Mouse (Mus musculus) liver, embryonic 13.5 days (tissue): ENCODE measurements at regions not wholly inside any gene's neighbourhood (a gene's known extent, or its start where the extent isn't known, plus 50 kb on each side); places are given as distances from the start of the nearest gene placed in this dataset.

Experiments
- ATAC-seq: fragments of 200-750 bp; cut with Nextera tagmentation; 2 replicates; pipeline ENCODE4 v1.8.0; 2017; ENCODE audit warnings: low read depth, mild to moderate bottlenecking, moderate number of reproducible peaks, moderate library complexity
- DNase-seq: peaks from one replicate; pipeline ENCODE4 v3.0.0; 2022
- H3K27ac ChIP-seq: fragments of 300-500 bp; sonication (generic); 2 replicates; pipeline ENCODE4 v1.5.1; 2015; ENCODE audit warnings: moderate library complexity, mild to moderate bottlenecking, inconsistent platforms
- H3K27me3 ChIP-seq: fragments of 300-500 bp; sonication (generic); 2 replicates; pipeline ENCODE4 v1.6.1; 2015; ENCODE audit warnings: mild to moderate bottlenecking, inconsistent platforms
- H3K36me3 ChIP-seq: fragments of 300-500 bp; sonication (generic); 2 replicates; pipeline ENCODE4 v1.6.1; 2015; ENCODE audit warnings: mild to moderate bottlenecking, inconsistent platforms
- H3K4me1 ChIP-seq: fragments of 300-500 bp; sonication (generic); replicated peaks from 2 replicates; pipeline ENCODE4 v1.6.1; 2015; ENCODE audit warnings: inconsistent platforms
- H3K4me2 ChIP-seq: fragments of 300-500 bp; sonication (generic); 2 replicates; pipeline ENCODE4 v1.6.1; 2015; ENCODE audit warnings: inconsistent platforms, mild to moderate bottlenecking, moderate library complexity
- H3K4me3 ChIP-seq: fragments of 300-500 bp; sonication (generic); replicated peaks from 2 replicates; pipeline ENCODE4 v1.5.1; 2015; ENCODE audit warnings: mild to moderate bottlenecking, inconsistent platforms
- H3K9ac ChIP-seq: fragments of 300-500 bp; sonication (generic); 2 replicates; pipeline ENCODE4 v1.6.1; 2015; ENCODE audit warnings: mild to moderate bottlenecking, inconsistent platforms
- H3K9me3 ChIP-seq: fragments of 300-500 bp; sonication (generic); replicated peaks from 2 replicates; pipeline ENCODE4 v1.6.1; 2016; ENCODE audit warnings: inconsistent platforms
- WGBS: fragments of 180-500 bp; shearing (Covaris S2); methylation state at CpG from one replicate; pipeline ENCODE4 v1.1.7; 2015; ENCODE audit not compliant: insufficient replicate concordance; 5-methylcytosine and 5-hydroxymethylcytosine counted together

DNA sequence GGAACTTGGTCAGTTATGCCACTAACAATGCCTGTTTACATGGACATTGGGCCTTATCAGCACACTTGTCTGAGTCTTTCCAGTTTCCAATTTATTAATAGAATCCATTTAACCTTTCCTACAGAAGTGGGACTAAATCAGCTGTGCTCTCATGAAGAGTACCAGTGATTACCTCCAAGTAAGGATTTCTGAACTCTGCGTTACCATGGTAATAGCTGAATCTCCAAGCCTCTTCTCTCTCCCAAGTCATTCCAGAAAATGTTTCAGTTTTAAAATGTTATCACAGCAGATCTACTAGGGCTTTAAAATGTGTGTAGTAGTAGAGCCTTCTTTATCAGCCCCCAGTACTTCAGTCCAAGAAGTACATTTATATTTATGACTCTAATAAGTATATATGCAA lies 807.9 kb downstream of the Efnb2 start:
- Histone ChIP-seq H3K9ac (no peak overlapping the region), H3K4me2 (no peak overlapping the region), H3K9me3 (no peaks in the 10 kb centered on the region), H3K4me3 (no peak overlapping the region), H3K27me3 (no peaks in the 10 kb centered on the region), H3K4me1 (no peaks in the 10 kb centered on the region), H3K36me3 (no peaks in the 10 kb centered on the region), H3K27ac (no peak overlapping the region)
- WGBS, result 78% methylated on average over 1 of the region's 1 CpGs
- DNase-seq (no peak), ATAC-seq (no peak)

DNA sequence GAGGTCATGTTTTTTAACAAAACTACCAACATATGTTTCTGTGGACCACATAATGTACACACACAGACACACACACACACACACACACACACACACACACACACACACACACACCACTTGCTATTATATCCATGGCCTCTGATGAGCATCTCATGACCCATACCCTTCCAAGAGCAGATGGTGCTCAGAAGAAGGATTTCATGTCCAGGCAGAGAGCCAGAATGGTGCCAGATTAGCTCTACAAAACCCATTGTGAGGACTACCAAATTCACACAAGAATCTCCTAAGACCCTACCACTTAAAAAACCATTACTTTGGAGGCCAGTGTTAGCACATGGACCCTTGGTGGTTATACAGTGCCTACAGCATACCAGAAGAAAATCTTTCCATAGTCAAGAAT lies 810.5 kb downstream of the Efnb2 start:
- DNase-seq (no peak), ATAC-seq (no peak)
- no peak overlapping the region for H3K9ac ChIP-seq
- no peaks in the 10 kb centered on the region for H3K9me3 ChIP-seq
- no peaks in the 10 kb centered on the region for H3K36me3 ChIP-seq
- H3K4me1 ChIP-seq, result no peaks in the 10 kb centered on the region
- H3K27ac ChIP-seq, result no peak overlapping the region
- no peaks in the 10 kb centered on the region for H3K27me3 ChIP-seq
- H3K4me2 ChIP-seq, result no peak overlapping the region
- no peak overlapping the region for H3K4me3 ChIP-seq

DNA sequence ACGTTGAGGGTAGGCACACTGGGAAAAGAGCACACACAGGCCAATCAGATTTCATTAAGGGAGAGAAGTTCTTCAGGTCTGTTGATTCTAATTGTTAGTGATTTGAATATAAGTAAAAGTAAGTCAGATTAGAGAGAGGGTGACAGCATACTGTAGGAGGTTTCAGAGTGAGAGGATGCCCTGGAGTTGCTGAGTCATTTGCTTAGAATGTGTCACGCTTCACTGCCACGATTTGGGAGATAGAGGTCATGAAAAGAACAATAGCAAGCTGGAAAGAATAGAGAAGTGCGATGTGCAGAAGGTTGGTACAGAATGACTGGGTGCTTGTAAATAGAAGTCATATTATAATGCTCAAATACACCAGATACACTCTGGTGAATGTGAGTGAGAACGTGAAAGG lies 829.1 kb downstream of the Efnb2 start:
- ATAC-seq, result no peak
- Histone ChIP-seq H3K27me3 (no peaks in the 10 kb centered on the region), H3K9ac (no peak overlapping the region), H3K27ac (no peak overlapping the region), H3K4me3 (no peak overlapping the region), H3K4me1 (no peaks in the 10 kb centered on the region), H3K4me2 (no peak overlapping the region), H3K36me3 (no peaks in the 10 kb centered on the region), H3K9me3 (no peaks in the 10 kb centered on the region)
- WGBS, result 53% methylated on average over 5 of the region's 5 CpGs
- no peak for DNase-seq

DNA sequence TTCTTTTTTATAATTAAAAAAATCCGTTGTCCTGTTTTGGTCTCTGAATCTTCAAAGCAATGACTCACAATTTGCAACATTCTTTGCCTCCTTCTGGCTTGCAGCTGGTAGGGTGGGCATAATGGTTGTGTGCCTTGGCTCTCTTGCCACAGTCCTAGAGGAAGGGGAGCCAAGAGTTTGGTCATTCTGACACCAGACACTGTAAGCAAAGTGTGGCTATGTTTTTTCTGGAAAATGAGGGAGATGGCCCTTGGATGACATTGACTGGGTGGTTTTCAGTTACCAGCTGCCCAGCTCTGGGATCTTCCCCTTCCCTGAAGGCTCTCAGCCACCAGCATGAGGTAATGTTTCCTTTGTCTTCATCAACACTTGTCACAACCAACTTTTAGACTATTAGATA lies 833.2 kb downstream of the Efnb2 start:
- ATAC-seq, result no peak
- no peaks in the 10 kb centered on the region for H3K36me3 ChIP-seq
- H3K9me3 ChIP-seq, result no peaks in the 10 kb centered on the region
- WGBS, result 55% methylated on average over 1 of the region's 1 CpGs
- H3K4me1 ChIP-seq, result no peaks in the 10 kb centered on the region
- H3K9ac ChIP-seq, result no peak overlapping the region
- H3K4me3 ChIP-seq, result no peak overlapping the region
- no peak overlapping the region for H3K4me2 ChIP-seq
- no peaks in the 10 kb centered on the region for H3K27me3 ChIP-seq
- no peak overlapping the region for H3K27ac ChIP-seq
- no peak for DNase-seq

DNA sequence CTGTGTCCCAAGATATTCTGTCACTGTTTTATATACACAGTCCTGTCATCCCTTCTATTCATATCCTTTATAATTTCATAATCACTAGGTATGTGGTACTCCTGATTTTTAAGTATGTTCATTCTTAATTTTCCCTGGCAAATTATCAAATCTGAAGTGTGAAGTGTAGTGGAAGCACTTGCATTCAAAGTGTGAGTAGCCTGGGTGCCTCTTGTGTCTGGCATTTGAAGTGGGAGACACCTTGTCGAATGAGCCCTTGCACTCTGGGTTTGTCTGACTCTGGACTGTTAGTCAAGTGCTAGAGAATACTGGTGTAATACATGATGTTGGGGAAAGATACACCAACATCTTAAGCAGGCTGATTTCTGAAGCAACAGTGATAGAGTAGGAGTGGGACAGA lies 852.6 kb downstream of the Efnb2 start:
- ATAC-seq, result no peak
- DNase-seq, result no peak
- Histone ChIP-seq H3K27me3 (no peaks in the 10 kb centered on the region), H3K4me3 (no peak overlapping the region), H3K27ac (no peak overlapping the region), H3K9ac (no peak overlapping the region), H3K36me3 (no peaks in the 10 kb centered on the region), H3K4me2 (no peak overlapping the region), H3K4me1 (no peaks in the 10 kb centered on the region), H3K9me3 (no peaks in the 10 kb centered on the region)
- WGBS, result 50% methylated on average over 1 of the region's 1 CpGs

DNA sequence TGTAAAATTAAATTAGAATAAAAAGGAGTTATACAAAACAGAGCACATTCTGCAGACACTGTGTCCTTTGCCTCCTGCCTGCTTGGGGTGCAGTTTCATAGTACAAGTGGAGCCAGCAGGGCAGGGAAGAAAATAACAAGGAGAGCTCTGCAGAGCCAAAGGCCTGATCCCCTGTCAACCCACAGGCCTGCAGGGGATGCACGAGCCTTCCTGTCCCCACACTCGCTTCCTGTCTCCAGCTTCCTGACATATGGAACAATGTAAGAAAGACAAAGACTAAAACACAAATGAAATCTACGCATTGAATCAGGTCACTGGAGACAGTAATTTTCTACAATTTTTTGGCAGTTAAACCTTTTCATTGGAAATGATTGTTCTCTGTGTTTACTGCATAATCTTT lies 861.8 kb downstream of the Efnb2 start:
- Histone ChIP-seq H3K36me3 (no peaks in the 10 kb centered on the region), H3K9ac (no peak overlapping the region), H3K4me1 (no peaks in the 10 kb centered on the region), H3K4me3 (no peak overlapping the region), H3K27ac (no peak overlapping the region), H3K27me3 (no peaks in the 10 kb centered on the region), H3K9me3 (no peaks in the 10 kb centered on the region), H3K4me2 (no peak overlapping the region)
- WGBS, result 44% methylated on average over 3 of the region's 3 CpGs
- DNase-seq (no peak), ATAC-seq (no peak)

DNA sequence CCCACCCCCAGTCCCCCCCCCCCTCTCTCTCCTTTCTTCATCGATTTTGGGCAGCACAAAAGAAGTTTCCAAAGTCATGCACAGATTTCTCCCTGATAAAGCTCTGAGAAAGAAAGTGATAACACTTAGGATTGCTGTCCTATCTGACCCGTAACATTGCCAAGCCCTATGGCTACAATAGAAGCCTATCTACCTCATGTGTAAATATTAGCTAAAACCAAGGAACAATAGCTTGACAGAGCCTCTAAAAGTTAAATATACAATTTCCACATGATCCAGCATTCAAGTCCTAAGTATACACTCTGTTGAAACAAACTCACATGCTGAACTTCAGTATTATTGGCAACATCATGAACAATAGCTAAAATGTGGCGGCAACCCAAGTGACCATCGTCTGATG lies 864.9 kb downstream of the Efnb2 start:
- ATAC-seq (no peak), DNase-seq (no peak)
- no peak overlapping the region for H3K4me3 ChIP-seq
- no peaks in the 10 kb centered on the region for H3K9me3 ChIP-seq
- H3K27ac ChIP-seq, result no peak overlapping the region
- no peaks in the 10 kb centered on the region for H3K27me3 ChIP-seq
- no peaks in the 10 kb centered on the region for H3K4me1 ChIP-seq
- no peaks in the 10 kb centered on the region for H3K36me3 ChIP-seq
- 55% methylated on average over 4 of the region's 4 CpGs for WGBS
- H3K9ac ChIP-seq, result no peak overlapping the region
- H3K4me2 ChIP-seq, result no peak overlapping the region

DNA sequence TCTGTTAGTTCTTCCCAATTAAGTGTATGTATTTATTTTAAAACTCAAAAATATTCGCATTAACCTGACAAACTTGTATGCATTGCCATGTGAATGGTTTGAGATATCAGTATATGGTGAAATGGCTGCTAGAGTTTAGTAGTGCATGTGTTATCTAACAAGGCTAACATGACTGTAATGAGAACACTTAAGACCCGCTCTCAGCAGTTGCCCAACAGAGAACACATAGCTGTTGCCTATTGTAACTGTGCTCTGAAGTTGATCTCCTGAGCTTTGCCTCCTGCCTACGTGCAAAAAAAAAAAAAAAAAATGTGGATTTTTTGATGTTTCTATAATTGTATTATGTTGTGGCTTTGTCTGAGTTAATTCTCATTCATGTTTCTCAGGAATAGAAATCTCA lies 897.2 kb downstream of the Efnb2 start:
- no peaks in the 10 kb centered on the region for H3K4me1 ChIP-seq
- no peak for ATAC-seq
- 59% methylated on average over 3 of the region's 3 CpGs for WGBS
- no peaks in the 10 kb centered on the region for H3K36me3 ChIP-seq
- H3K4me2 ChIP-seq, result no peak overlapping the region
- H3K4me3 ChIP-seq, result no peak overlapping the region
- DNase-seq, result no peak
- H3K9ac ChIP-seq, result no peak overlapping the region
- no peak overlapping the region for H3K27ac ChIP-seq
- no peaks in the 10 kb centered on the region for H3K27me3 ChIP-seq
- no peaks in the 10 kb centered on the region for H3K9me3 ChIP-seq

DNA sequence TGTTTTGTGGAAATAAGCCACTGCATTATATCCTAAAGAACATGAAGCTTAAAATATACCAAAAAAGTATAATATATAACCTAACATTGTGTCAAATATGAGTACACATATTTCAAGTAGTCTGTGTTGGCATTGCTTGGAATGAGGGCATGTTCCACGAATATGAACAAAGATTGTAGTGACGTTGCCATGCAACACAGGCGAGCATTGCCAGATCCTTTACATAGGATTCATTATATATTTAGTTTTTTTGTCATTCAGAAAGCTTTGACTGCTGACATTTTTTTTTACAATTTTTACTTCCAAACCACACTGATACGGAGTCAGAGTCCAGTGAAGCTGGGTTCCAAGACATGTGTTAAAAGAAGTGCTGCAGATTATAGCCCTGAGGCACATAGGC lies 900.1 kb downstream of the Efnb2 start:
- ATAC-seq (no peak), DNase-seq (no peak)
- WGBS, result 61% methylated on average over 4 of the region's 4 CpGs

DNA sequence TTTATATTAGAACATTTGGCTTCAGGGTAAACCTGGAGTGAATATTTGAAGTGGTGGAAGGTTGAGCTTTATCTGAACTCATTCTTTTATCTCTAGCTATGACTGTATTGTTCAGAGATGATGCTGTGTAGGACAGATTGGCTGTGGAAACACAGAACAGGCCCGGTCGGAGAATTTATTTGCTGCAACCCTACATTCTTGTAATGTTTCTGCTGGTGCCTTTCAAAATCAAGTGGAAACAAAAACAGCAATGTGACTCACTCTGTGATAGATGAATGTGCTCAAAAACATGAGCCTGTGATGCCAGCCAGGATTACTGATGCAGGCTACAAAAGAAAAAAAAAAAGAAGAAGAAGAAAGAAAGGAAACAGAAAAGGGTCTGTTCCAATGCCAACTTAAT lies 928.3 kb downstream of the Efnb2 start:
- Histone ChIP-seq H3K27ac (no peak overlapping the region), H3K4me3 (no peak overlapping the region), H3K4me1 (no peaks in the 10 kb centered on the region), H3K4me2 (no peak overlapping the region), H3K36me3 (no peaks in the 10 kb centered on the region), H3K9me3 (no peaks in the 10 kb centered on the region), H3K9ac (no peak overlapping the region), H3K27me3 (no peaks in the 10 kb centered on the region)
- no peak for DNase-seq
- WGBS, result 76% methylated on average over 2 of the region's 2 CpGs
- no peak for ATAC-seq

More for the DNA sequence above, 900.1 kb downstream of the Efnb2 start:
- no peaks in the 10 kb centered on the region for H3K9me3 ChIP-seq
- H3K4me1 ChIP-seq, result no peaks in the 10 kb centered on the region
- no peak overlapping the region for H3K9ac ChIP-seq
- H3K27me3 ChIP-seq, result no peaks in the 10 kb centered on the region
- no peak overlapping the region for H3K4me2 ChIP-seq
- no peak overlapping the region for H3K4me3 ChIP-seq
- H3K36me3 ChIP-seq, result no peaks in the 10 kb centered on the region
- H3K27ac ChIP-seq, result no peak overlapping the region

DNA sequence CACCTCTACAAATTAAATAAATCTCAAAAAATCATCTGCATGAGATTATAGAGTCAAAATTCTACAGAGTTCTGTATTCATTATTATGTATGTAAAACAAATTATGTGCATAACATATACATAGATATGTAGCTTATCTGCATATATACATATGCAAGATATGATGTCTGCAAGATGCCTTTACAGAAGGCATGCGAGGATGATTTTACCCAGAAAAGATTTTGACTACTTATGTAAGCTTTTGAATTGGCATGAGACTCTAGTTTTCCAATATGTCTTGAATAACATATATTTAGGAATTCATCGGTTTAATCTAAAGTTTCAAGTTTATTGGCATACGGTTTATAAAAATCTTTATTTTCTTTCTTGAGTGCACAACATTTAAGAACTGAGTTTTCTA lies 939.2 kb downstream of the Efnb2 start:
- DNase-seq (no peak), ATAC-seq (no peak)
- Histone ChIP-seq H3K36me3 (no peaks in the 10 kb centered on the region), H3K4me1 (no peaks in the 10 kb centered on the region), H3K27ac (no peak overlapping the region), H3K9me3 (no peaks in the 10 kb centered on the region), H3K4me3 (no peak overlapping the region), H3K9ac (no peak overlapping the region), H3K4me2 (no peak overlapping the region), H3K27me3 (no peaks in the 10 kb centered on the region)
- 70% methylated on average over 3 of the region's 3 CpGs for WGBS

DNA sequence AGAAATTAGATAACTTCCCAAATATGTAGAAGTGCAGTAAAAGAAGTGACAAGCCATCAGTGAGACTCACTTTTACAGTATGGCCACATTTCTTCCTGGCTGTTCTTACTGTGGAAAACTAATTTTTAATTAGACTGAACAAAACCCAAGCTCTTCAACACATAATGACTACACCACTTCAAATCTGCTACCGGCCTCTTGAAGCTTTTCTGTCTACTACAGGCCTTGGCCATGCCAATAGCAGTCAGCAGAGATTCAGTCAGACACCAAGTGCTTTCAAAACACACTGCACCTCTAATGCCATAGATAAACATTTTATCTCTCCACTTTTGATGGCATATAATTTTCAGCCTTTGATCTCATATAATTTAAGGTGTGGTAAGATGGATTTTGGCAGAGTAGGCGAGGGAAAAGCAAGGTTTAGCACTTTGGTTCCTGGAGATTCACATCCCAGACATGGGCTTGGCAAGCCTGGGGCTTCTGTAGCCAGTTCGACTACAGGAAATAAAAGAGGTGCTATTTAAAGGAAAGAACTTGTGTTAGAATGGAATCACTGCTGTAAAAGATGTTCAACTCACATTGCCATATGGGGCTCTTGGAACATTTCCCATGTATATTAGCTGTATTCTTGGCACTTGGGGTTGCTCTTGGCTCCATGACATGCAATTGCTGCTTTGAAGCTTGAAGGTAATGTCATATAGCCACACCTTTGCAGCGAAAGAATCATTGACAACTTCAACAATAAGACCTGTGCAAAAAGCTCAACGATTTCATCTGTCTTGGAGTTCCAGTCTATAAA lies 941.9 kb downstream of the Efnb2 start:
- no peak overlapping the region for H3K27ac ChIP-seq
- H3K9ac ChIP-seq, result no peak overlapping the region
- DNase-seq (no peak), ATAC-seq (no peak)
- H3K27me3 ChIP-seq, result no peaks in the 10 kb centered on the region
- H3K9me3 ChIP-seq, result no peaks in the 10 kb centered on the region
- H3K4me1 ChIP-seq, result no peaks in the 10 kb centered on the region
- H3K4me3 ChIP-seq, result no peak overlapping the region
- no peak overlapping the region for H3K4me2 ChIP-seq
- WGBS, result 64% methylated on average over 5 of the region's 5 CpGs
- H3K36me3 ChIP-seq, result no peaks in the 10 kb centered on the region
